Mouse (Mus musculus) heart, embryonic 14.5 days (tissue): ENCODE data around the gene Gm20696. TPM values are rescaled to one million over a fixed set of nuclear protein-coding genes. Genes with fewer than 3 reads are reported as not detected.

ENCODE experiments used
- ATAC-seq: fragments of 200-750 bp; cut with Nextera tagmentation; 2 replicates; pipeline ENCODE4 v1.8.0; 2017; ENCODE audit warnings: low read depth, moderate TSS enrichment; ENCODE audit not compliant: insufficient number of reproducible peaks, insufficient read depth, low FRiP score
- H3K27ac ChIP-seq, 2 experiments: fragments of 200-500 bp in 1 of 2; fragments of 300-500 bp in 1 of 2; sonication (generic) in 1 of 2; replicated peaks in 1 of 2; 2 replicates each; pipeline ENCODE4 v1.5.1; 2012 to 2014; ENCODE audit warnings: low read depth in 2 of 2, low read length in 2 of 2, control low read depth in 1 of 2, mild to moderate bottlenecking in 1 of 2, mixed read lengths in 1 of 2; ENCODE audit not compliant: control insufficient read depth in 1 of 2, insufficient read depth in 1 of 2
- H3K27me3 ChIP-seq: fragments of 300-500 bp; sonication (generic); 2 replicates; pipeline ENCODE4 v1.6.1; 2014; ENCODE audit warnings: mild to moderate bottlenecking, low read length, control low read depth; ENCODE audit not compliant: control insufficient read depth, insufficient read depth
- H3K36me3 ChIP-seq: fragments of 300-500 bp; sonication (generic); 2 replicates; pipeline ENCODE4 v1.6.1; 2014; ENCODE audit warnings: mild to moderate bottlenecking, control low read depth, low read length, mixed read lengths; ENCODE audit not compliant: control insufficient read depth, insufficient read depth
- H3K4me1 ChIP-seq, 2 experiments: fragments of 200-500 bp in 1 of 2; fragments of 300-500 bp in 1 of 2; sonication (generic) in 1 of 2; 2 replicates each; pipeline ENCODE4 v1.6.1; 2012 to 2014; ENCODE audit warnings: low read length in 2 of 2, control low read depth in 1 of 2, mixed read lengths in 1 of 2; ENCODE audit not compliant: control insufficient read depth in 2 of 2, insufficient read depth in 2 of 2
- H3K4me2 ChIP-seq: fragments of 300-500 bp; sonication (generic); 2 replicates; pipeline ENCODE4 v1.6.1; 2014; ENCODE audit warnings: mild to moderate bottlenecking, low read length
- H3K4me3 ChIP-seq, 2 experiments: fragments of 200-500 bp in 1 of 2; fragments of 300-500 bp in 1 of 2; sonication (generic) in 1 of 2; 2 replicates each; pipeline ENCODE4 v1.5.1; 2012 to 2014; ENCODE audit warnings: low read length in 2 of 2, mild to moderate bottlenecking in 2 of 2, control low read depth in 1 of 2, low read depth in 1 of 2, moderate library complexity in 1 of 2; ENCODE audit not compliant: control insufficient read depth in 1 of 2, insufficient read depth in 1 of 2
- H3K9ac ChIP-seq: fragments of 300-500 bp; sonication (generic); 2 replicates; pipeline ENCODE4 v1.6.1; 2014; ENCODE audit warnings: mild to moderate bottlenecking, low read length
- H3K9me3 ChIP-seq: fragments of 300-500 bp; sonication (generic); 2 replicates; pipeline ENCODE4 v1.6.1; 2016; ENCODE audit warnings: low read length, control low read depth; ENCODE audit not compliant: control insufficient read depth
- WGBS: fragments of 180-500 bp; shearing (Covaris S2); extraction: QIAGEN DNeasy Blood & Tissue Kit; methylation state at CpG from one replicate; pipeline ENCODE4 v1.1.7; 2014; 5-methylcytosine and 5-hydroxymethylcytosine counted together
- polyA plus RNA-seq: library from polyadenylated mRNA; unstranded; fragments of >200 nt; fragmentation: Nextera tagmentation; extraction: Ambion mirVana; gene quantifications from 2 replicates; pipeline ENCODE4 v1.2.1, GENCODE M21; 2014

The Gm20696 gene
- polyA plus RNA-seq, 1 experiment from 2014 or later = 3.9 TPM

DNA sequence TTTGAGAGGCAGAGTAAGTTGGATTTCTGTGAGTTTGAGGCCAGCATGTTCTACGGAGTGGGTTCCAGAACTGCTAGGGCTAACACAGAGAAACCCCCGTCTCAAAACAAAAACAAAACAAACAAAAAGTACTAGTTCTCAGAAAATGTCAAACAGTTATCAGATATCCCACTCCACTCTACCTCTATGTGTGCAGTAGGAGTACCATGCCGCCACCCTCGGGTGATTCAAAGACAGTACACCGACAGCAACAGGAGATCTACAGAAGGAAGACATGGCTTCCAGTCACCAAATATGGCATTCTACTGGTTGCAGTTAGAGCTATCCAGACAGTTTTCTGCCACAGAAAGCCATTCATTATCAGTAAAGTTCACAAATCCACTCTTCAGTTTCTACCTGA, 21.7 kb downstream of the Gm20696 start:
- Histone ChIP-seq H3K4me3 (no peak overlapping the region), H3K36me3 (0 out of 2 replicates have a peak, but pooled peaks cover 3% of the 10 kb centered on the region), H3K4me1 (peaks cover 15 to 16% of the 10 kb centered on the region in 2 experiments), H3K27me3 (no peaks in the 10 kb centered on the region), H3K27ac (no peak overlapping the region), H3K9ac (no peak overlapping the region), H3K9me3 (0 out of 2 replicates have a peak, but pooled peaks cover 4% of the 10 kb centered on the region), H3K4me2 (no peak overlapping the region)
- ATAC-seq = no peak
- WGBS = 72% methylated on average over 5 of the region's 5 CpGs

DNA sequence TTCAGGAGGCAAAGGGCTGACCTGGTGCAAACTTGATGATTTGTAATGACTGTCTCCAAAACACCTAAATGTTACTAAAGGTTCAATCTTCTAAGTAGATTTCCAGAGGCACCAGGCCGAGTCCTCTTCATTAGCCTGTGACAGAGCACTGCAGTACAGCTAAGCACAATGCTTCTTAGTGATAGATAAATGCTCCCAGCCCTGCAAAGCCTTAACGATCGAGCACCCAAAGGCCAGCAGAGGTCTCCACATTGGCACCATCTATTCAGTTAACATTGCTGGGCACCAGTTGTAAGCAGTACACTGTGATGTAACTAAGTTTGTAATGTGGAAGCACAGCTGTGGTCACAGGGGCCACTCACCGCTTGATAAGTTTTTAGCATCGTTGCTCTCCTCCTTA, 22.2 kb downstream of the Gm20696 start:
- Histone ChIP-seq H3K4me3 (no peak overlapping the region), H3K36me3 (peaks cover 3% of the 10 kb centered on the region; the same call in 1 of the 2 replicates), H3K9me3 (0 out of 2 replicates have a peak, but pooled peaks cover 4% of the 10 kb centered on the region), H3K27me3 (no peaks in the 10 kb centered on the region), H3K4me2 (peak overlapping the region; percentile 53), H3K9ac (no peak overlapping the region), H3K4me1 (peaks cover 15 to 16% of the 10 kb centered on the region in 2 experiments), H3K27ac (peak overlapping the region; percentile 83 to 86)
- ATAC-seq = no peak
- WGBS = 51% methylated on average over 5 of the region's 5 CpGs

DNA sequence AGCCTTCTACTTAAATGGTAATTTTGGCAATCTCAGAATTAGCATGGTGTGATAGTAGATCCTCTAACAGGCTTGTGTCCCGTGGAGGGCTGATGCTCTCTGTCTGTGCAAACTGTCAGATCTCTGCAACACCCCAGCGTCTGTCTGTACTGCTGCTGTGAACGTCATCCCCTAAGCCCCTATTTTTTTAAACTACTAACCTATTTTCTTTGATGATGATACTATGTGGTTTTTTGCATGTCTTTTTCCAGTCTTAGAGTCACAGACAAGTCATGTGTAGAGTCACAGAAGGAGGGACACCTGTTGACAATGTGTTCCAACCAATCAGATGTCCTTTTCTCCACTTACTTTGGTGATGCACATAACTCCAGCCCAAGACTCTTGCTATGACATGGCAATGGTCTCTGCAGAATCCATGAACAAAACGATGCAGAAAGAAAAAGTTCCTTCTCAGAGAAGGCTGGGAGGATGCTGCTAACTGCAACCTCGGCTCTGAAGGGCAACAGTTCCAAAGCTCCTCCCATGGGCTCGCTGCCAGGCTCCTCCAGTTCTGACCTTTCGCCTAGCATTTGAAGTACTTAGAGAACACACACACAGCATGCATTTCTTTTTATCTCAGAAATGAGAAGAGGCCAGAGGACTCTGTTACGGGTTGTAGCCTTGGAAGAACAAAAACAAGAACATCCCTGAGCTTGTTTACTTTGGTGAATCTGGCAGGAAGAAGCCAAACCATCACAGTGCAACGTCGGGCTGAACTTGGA, 23.0 kb downstream of the Gm20696 start:
- H3K27me3 ChIP-seq = no peaks in the 10 kb centered on the region
- 0 out of 2 replicates have a peak, but pooled peaks cover 4% of the 10 kb centered on the region for H3K9me3 ChIP-seq
- H3K4me1 ChIP-seq = peaks cover 15 to 16% of the 10 kb centered on the region in 2 experiments
- peak overlapping the region; percentile 83 to 86 for H3K27ac ChIP-seq
- H3K4me2 ChIP-seq = peak overlapping the region; percentile 53
- H3K9ac ChIP-seq = no peak overlapping the region; the same call in 1 of the 2 replicates
- no peak overlapping the region for H3K4me3 ChIP-seq
- WGBS = 17% methylated on average over 10 of the region's 10 CpGs
- ATAC-seq = peak; percentile 17; the same call in 1 of the 2 replicates
- H3K36me3 ChIP-seq = peaks cover 3% of the 10 kb centered on the region; the same call in 1 of the 2 replicates

GRCm38 (mm10) chr6:99637456-99637855, 29.1 kb downstream of the Gm20696 start:
- Histone ChIP-seq H3K9me3 (no peaks in the 10 kb centered on the region), H3K4me2 (no peak overlapping the region), H3K4me3 (no peak overlapping the region), H3K9ac (no peak overlapping the region), H3K27me3 (no peaks in the 10 kb centered on the region), H3K27ac (no peak overlapping the region), H3K4me1 (no peaks in the 10 kb centered on the region), H3K36me3 (peaks cover 3% of the 10 kb centered on the region; the same call in 1 of the 2 replicates)
- WGBS = 85% methylated on average over 4 of the region's 4 CpGs
- ATAC-seq = no peak

- WGBS = 73% methylated on average over 8 of the region's 8 CpGs
- H3K9ac ChIP-seq = no peak overlapping the region
Measured at GRCm38 (mm10) chr6:99636801-99637200, 29.8 kb downstream of the Gm20696 start.

GRCm38 (mm10) chr6:99636121-99636520, 30.5 kb downstream of the Gm20696 start:
- Histone ChIP-seq H3K36me3 (peaks cover 3% of the 10 kb centered on the region; the same call in 1 of the 2 replicates), H3K27me3 (no peaks in the 10 kb centered on the region), H3K4me2 (no peak overlapping the region), H3K4me3 (no peak overlapping the region), H3K9ac (no peak overlapping the region), H3K9me3 (no peaks in the 10 kb centered on the region), H3K4me1 (no peaks in the 10 kb centered on the region), H3K27ac (no peak overlapping the region)
- 73% methylated on average over 9 of the region's 9 CpGs for WGBS
- ATAC-seq = no peak

More at GRCm38 (mm10) chr6:99636801-99637200, 29.8 kb downstream of the Gm20696 start:
- no peak for ATAC-seq
- Histone ChIP-seq H3K36me3 (peaks cover 3% of the 10 kb centered on the region; the same call in 1 of the 2 replicates), H3K4me1 (no peaks in the 10 kb centered on the region), H3K27me3 (no peaks in the 10 kb centered on the region), H3K27ac (no peak overlapping the region), H3K4me2 (no peak overlapping the region), H3K9me3 (no peaks in the 10 kb centered on the region), H3K4me3 (no peak overlapping the region)

DNA sequence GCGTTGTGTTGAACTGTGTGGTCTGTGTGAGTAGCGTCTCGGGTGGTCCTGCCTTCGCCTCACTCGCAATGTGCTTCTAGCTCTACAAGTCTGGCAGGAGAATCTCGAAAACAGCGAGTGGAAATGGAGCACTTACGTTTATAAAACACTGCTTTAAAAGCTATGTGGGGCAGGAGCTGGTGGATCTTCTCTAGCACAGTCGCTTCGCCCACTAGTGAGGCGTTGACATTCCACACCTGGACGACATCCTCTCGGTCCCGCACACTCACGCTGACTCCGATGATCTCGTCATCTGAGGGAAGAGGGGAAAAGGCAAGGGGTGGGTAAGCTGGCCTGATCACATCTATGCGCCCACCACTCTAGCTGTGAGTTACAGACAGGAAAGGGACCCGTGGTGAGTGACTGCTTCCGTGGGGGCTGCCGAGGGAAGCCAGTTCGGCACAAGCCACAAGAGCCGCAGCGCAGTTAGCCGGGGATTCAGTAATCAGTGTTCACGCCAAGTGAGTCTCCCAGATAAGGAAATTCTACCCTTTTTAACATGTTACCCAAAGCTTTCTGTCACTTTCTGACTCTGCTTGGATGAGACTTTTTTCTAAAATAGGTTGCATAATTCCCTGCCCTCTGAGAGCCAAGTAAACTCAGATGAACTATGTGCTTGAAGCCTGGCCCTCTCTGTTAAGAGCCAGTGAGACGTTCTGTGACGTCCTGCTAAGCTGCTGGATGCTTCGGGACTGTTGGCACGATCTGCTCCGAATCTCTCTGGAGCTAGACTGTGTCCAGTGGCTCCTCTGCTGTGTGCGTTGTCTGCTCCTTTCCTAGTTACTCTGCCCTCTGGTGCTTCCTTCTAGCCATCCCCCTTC, 34.2 kb downstream of the Gm20696 start:
- Histone ChIP-seq H3K27ac (no peak overlapping the region), H3K27me3 (no peaks in the 10 kb centered on the region), H3K4me3 (no peak overlapping the region), H3K36me3 (no peaks in the 10 kb centered on the region), H3K9me3 (no peaks in the 10 kb centered on the region), H3K9ac (no peak overlapping the region), H3K4me1 (no peaks in the 10 kb centered on the region), H3K4me2 (no peak overlapping the region)
- 68% methylated on average over 32 of the region's 32 CpGs for WGBS
- no peak for ATAC-seq
